Mouse (Mus musculus): Measurements from ENCODE around the gene Sardh.

The Sardh gene

GRCm38 (mm10) chr2:27223012-27223421, 25.1 kb downstream of the Sardh start:
- peak; percentile 58 for DNase-seq

GRCm38 (mm10) chr2:27218569-27218968, 29.6 kb downstream of the Sardh start:
- DNase-seq, result no peak

GRCm38 (mm10) chr2:27218121-27218544, 30.0 kb downstream of the Sardh start:
- DNase-seq, result no peak

GRCm38 (mm10) chr2:27215537-27215936, 32.6 kb downstream of the Sardh start:
- no peak for DNase-seq

GRCm38 (mm10) chr2:27211966-27212893, 35.9 kb downstream of the Sardh start:
- DNase-seq, result peak; percentile 74 to 79

GRCm38 (mm10) chr2:27210676-27211210, 37.4 kb downstream of the Sardh start:
- peak; percentile 56 to 69 for DNase-seq

GRCm38 (mm10) chr2:27210255-27210654, 37.9 kb downstream of the Sardh start:
- peak; percentile 42 to 60 for DNase-seq

GRCm38 (mm10) chr2:27209816-27210215, 38.3 kb downstream of the Sardh start:
- DNase-seq, result no peak

GRCm38 (mm10) chr2:27209370-27209769, 38.8 kb downstream of the Sardh start:
- DNase-seq, result no peak

GRCm38 (mm10) chr2:27207126-27207525, 41.0 kb downstream of the Sardh start:
- no peak for DNase-seq

GRCm38 (mm10) chr2:27206128-27206797, 41.9 kb downstream of the Sardh start:
- DNase-seq, result peak in 1 of 2 experiments; percentile 18

GRCm38 (mm10) chr2:27205666-27206065, 42.5 kb downstream of the Sardh start:
- peak in 1 of 2 experiments; percentile 43 for DNase-seq

- no peak for DNase-seq
Measured at GRCm38 (mm10) chr2:27200586-27200985, 47.6 kb downstream of the Sardh start.

GRCm38 (mm10) chr2:27198551-27199246, 49.4 kb downstream of the Sardh start:
- no peak for DNase-seq

GRCm38 (mm10) chr2:27189994-27190393, 58.1 kb downstream of the Sardh start:
- DNase-seq, result no peak

- DNase-seq, result no peak
Measured at GRCm38 (mm10) chr2:27187531-27187930, 60.6 kb downstream of the Sardh start.

GRCm38 (mm10) chr2:27183734-27184133, 64.4 kb downstream of the Sardh start:
- DNase-seq, result no peak

- DNase-seq, result peak; percentile 13 to 18
Measured at GRCm38 (mm10) chr2:27181907-27182306, 66.2 kb downstream of the Sardh start.

GRCm38 (mm10) chr2:27179101-27179500, 69.0 kb downstream of the Sardh start:
- DNase-seq, result no peak

GRCm38 (mm10) chr2:27175696-27176267, 72.4 kb downstream of the Sardh start:
- DNase-seq, result no peak

GRCm38 (mm10) chr2:27174242-27174641, 73.9 kb downstream of the Sardh start:
- DNase-seq, result no peak

- DNase-seq, result no peak
Measured at GRCm38 (mm10) chr2:27166999-27167398, 81.1 kb downstream of the Sardh start.

GRCm38 (mm10) chr2:27166074-27166473, 82.1 kb downstream of the Sardh start:
- no peak for DNase-seq

All from cerebellum, postnatal 36 days (tissue).